Mouse (Mus musculus) spleen, postnatal 4 days (tissue): ENCODE measurements around the gene Fsip1.

Source experiments
- DNase-seq, 2 experiments: peaks; one replicate each; pipeline ENCODE4 v3.0.0; 2022; ENCODE audit warnings: low spot score in 2 of 2

Gene Fsip1

DNA sequence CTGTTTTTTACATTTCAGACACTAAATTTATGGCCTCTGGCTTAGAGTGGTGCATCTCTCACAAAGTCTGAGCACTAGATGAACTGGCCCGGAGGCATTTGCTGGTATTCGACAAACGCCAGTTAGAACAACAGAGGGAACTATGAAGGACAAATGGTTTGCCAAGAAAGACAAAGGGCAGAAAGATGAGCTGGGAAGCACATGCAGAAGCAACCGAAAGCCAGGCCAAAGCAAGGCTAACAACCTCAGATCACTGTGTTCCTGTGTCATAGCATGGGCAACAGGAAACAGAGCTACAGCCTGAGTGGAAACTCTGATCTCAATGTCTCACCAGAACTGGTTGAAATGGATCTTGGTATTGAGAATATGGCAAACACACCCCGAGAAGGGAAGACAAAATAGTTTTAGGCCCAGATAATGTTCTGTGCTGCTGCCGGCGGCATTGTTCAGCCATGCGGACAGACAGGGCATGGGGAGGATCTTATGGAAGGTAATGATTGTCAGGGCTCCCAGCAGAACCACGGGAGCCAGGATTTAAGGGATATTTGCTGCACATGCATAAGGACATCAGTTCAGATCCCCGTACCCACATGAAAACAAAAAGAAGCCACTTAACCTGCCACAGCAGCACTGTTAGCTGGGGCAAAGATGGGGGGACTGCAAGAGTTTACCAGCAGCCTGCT, 169.6 kb downstream of the Fsip1 start:
- no peak for DNase-seq

DNA sequence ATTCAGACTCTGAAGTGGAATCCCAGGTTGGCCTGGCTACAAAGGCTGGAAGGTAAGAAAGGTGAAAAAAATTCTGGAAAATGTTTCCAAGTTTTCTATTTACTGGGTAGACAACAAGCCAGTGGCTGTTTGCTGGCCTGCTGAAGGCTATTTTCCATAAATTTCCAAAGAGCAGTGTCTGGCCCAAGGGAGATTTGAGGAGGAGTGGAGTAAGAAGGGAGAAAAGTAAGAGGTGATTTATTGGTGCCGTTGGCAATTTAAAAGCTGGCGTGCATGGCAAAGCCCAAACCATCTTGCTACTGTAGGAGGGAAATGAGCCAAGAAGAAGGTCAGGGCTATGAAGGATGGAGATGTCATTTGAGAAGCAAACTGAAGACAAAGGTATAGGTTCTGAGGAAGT, 171.1 kb downstream of the Fsip1 start:
- DNase-seq = no peak

DNA sequence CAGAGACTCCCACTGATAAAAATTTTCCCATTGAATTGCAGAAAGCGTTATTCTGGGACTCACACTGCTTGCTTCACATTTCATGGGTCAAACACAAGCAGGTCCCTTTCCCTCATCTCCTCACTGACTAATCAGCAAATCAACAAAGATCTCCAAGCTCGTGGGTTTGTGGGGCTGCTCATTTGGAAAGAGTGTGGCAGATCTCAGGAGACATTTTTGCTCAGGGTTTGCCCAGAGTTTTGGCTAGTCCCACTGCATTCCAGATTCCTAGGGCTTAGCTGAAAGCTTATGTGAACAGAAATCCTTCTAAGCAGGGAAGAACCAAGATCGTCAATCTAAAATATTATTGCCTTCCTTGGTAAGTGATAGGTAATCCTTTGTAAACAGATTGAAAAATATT, 172.1 kb downstream of the Fsip1 start:
- DNase-seq = no peak

DNA sequence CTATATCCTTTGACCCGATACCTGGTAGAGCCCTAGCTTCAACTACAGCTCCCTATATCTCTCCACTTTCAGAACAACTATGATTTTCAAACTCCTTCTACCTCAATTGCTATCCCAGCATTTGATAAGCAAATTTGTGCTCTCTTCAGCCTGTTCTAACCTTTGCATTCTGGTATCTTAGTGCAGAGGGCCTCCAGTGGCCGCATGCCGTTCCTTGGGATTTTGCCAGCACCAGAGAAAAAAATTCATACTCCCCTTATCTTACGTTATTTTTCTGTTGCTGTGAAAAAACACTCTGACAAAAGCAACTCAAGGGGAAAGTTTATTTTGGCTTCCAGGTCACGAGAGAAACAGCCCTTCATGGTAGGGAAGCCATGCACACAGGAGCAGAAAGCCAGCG, 173.1 kb downstream of the Fsip1 start:
- no peak for DNase-seq

DNA sequence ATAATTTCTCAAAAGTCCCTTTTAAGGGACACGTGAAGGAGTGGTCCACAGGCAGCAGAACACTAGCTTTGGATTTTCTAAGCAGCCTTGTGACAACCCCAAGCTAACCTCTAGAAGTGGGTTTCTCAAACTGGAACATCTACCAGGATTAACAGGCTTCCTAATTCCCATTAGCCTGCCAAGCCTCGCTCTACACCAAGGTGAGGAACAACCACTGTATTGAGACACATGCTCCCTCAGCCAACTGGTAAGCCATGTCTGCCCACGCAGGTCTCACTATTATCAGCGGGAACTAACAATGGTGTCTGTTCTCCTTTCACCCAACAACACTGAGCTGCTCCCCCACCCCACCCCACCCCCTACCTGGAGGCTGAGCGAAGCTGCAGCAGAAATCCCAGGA, 175.2 kb downstream of the Fsip1 start:
- DNase-seq = no peak
